Mouse (Mus musculus) adipocyte (in vitro differentiated cells): ENCODE measurements at regions not wholly inside any gene's neighbourhood (a gene's known extent, or its start where the extent isn't known, plus 50 kb on each side); places are given as distances from the start of the nearest gene placed in this dataset.

Source experiments
- DNase-seq: peaks from one replicate; pipeline ENCODE4 v3.0.0-alpha.2; 2016; ENCODE audit warnings: low spot score

GRCm38 (mm10) chr15:36347333-36347845 is 660.2 kb downstream of the Zfp706 start:
- no peak for DNase-seq

DNA sequence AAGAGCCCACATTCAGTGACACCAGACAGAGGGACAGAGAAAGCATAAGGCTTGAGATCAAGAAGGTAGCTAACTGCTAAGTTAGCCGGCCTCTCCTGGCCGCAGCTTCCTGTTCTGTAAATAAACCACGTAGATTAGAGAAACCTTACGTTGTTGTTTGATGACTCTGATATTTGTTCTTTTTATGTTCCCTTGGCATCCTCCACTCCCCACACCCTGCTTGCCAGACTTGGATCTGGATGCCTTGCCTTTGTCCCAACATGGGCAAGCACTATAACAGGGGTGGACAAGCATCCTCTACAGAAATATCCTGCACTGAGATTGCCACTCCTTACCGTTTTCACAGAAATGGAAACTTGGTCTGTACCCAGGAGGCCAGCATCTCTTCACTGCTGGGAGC is 661.4 kb downstream of the Zfp706 start:
- no peak for DNase-seq

DNA sequence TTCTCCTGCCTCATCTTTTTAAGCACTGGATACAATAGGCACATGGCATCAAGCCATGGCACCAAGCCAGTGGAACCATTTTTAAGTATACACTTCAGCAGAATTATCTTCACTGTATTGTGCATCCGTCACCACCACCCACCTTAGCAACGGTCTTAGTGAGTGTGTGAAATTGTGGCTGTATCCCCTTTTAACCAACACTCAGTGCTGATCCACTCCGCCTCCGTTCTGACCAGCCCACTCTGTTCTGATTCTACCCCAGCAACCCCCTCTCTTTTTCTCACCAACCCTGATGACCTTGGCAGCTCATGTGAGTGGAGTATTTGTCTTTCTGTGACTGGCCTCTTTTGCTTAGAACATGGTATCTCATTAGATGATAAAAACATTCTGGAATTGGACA is 662.2 kb downstream of the Zfp706 start:
- DNase-seq, result no peak

GRCm38 (mm10) chr15:36339971-36340550 is 667.5 kb downstream of the Zfp706 start:
- no peak for DNase-seq

DNA sequence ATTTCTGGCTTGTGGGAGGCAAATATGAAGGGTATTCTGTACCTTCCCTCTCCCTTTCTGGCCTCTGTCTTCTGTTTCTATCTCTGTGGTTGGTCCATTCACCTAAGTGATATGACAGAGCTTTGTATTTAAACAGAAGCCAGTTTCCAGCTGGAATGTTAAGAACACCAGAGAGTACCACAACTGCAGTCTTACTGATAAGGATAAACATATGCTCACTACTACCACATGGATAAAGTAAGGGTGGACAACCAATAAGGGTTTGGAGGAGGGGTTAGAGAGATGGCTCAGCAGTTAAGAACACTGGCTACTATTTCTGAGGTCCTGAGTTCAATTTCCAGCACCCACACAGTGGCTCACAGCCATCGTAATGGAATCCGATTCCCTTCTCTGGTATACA is 668.8 kb downstream of the Zfp706 start:
- no peak for DNase-seq

DNA sequence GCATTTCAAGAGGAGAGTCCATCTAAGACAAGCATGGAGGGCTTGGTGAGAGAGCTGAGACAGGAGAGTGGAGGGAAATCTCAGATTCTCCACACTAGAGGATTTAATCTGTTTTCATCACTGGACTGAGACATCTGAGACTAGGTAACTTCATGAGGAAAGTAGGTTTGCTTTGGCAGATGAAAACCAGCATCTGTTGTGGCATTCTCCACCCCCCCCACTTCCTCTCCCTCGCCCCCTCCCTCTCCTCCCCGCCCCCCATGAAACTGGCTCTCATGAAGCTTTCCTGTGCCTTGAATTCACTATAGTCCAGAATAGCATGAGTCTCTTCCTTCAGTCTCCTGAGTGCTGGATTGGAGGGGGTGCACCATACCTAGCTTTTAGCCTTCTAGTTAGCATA is 670.7 kb downstream of the Zfp706 start:
- no peak for DNase-seq

- DNase-seq, result peak; percentile 71
Observed at GRCm38 (mm10) chr15:36335116-36335515, 672.5 kb downstream of the Zfp706 start.

- peak; percentile 53 for DNase-seq
Observed at GRCm38 (mm10) chr15:36334436-36335113, 673.0 kb downstream of the Zfp706 start.

GRCm38 (mm10) chr15:36333857-36334256 is 673.7 kb downstream of the Zfp706 start:
- DNase-seq, result no peak

- DNase-seq, result no peak
Observed at GRCm38 (mm10) chr15:36333265-36333664, 674.3 kb downstream of the Zfp706 start.
